Mouse (Mus musculus): ENCODE data around the gene Ago4.

DNA sequence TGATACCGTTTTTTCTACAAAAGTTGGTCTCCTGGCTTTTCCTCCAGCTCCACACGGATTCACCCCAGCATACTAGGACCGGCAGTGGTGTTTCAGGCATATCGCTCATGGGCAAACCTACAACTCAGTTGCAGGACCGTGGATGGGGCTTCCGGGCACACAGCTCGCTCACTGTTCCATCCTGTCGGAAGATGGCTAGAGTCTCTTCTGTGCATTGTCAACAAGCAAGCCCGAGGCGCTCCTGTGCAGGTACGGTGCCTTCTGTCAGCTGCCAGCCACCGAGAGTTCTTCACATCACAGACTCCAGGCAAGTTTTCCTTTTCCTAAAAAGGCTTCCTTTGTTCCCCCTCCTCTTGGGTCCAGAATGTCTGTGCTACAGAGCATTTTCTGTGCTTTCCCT lies 42.5 kb downstream of the Ago4 start:
- TF ChIP-seq GATA1 (IDR thresholded peaks at IDR 0.05; ENCODE audit: borderline replicate concordance, low read length), result no peak
- no peak for TF ChIP-seq FLI1 (IDR thresholded peaks at IDR 0.05; ENCODE audit: low read length)
